Mouse (Mus musculus) limb, embryonic 11.5 days (tissue): ENCODE results near the gene Mrpl53. TPM values are rescaled to one million over a fixed set of nuclear protein-coding genes. Genes with fewer than 3 reads are reported as not detected.

Experiments
- ATAC-seq: fragments of 200-750 bp; cut with Nextera tagmentation; 2 replicates; pipeline ENCODE4 v1.8.0; 2017; ENCODE audit warnings: low read depth; ENCODE audit not compliant: insufficient number of reproducible peaks, low FRiP score, low TSS enrichment
- DNase-seq: peaks from one replicate; pipeline ENCODE4 v3.0.0-alpha.2; 2015; ENCODE audit warnings: low spot score
- H3K27ac ChIP-seq: fragments of 300-500 bp; sonication (generic); replicated peaks from 2 replicates; pipeline ENCODE4 v1.5.1; 2014; ENCODE audit warnings: low read depth, mild to moderate bottlenecking, low read length
- H3K27me3 ChIP-seq: fragments of 300-500 bp; sonication (generic); 2 replicates; pipeline ENCODE4 v1.6.1; 2014; ENCODE audit warnings: mild to moderate bottlenecking, low read length, mixed read lengths; ENCODE audit not compliant: control insufficient read depth, insufficient read depth
- H3K36me3 ChIP-seq: fragments of 300-500 bp; sonication (generic); 2 replicates; pipeline ENCODE4 v1.6.1; 2014; ENCODE audit warnings: mild to moderate bottlenecking, low read length, moderate library complexity, mixed read lengths; ENCODE audit not compliant: control insufficient read depth, insufficient read depth
- H3K4me1 ChIP-seq: fragments of 300-500 bp; sonication (generic); 2 replicates; pipeline ENCODE4 v1.6.1; 2014; ENCODE audit warnings: low read length, mixed read lengths; ENCODE audit not compliant: control insufficient read depth, insufficient read depth
- H3K4me2 ChIP-seq: fragments of 300-500 bp; sonication (generic); 2 replicates; pipeline ENCODE4 v1.6.1; 2014; ENCODE audit warnings: low read depth, mild to moderate bottlenecking, moderate library complexity; ENCODE audit not compliant: severe bottlenecking
- H3K4me3 ChIP-seq: fragments of 300-500 bp; sonication (generic); 2 replicates; pipeline ENCODE4 v1.5.1; 2014; ENCODE audit warnings: low read depth, low read length
- H3K9ac ChIP-seq: fragments of 300-500 bp; sonication (generic); 2 replicates; pipeline ENCODE4 v1.6.1; 2014; ENCODE audit warnings: mild to moderate bottlenecking, low read length
- H3K9me3 ChIP-seq: fragments of 300-500 bp; sonication (generic); 2 replicates; pipeline ENCODE4 v1.6.1; 2016; ENCODE audit warnings: low read length; ENCODE audit not compliant: control insufficient read depth
- WGBS: fragments of 180-500 bp; shearing (Covaris S2); extraction: QIAGEN DNeasy Blood & Tissue Kit; methylation state at CpG from one replicate; pipeline ENCODE4 v1.1.7; 2014; 5-methylcytosine and 5-hydroxymethylcytosine counted together
- polyA plus RNA-seq: library from polyadenylated mRNA; unstranded; fragments of >200 nt; fragmentation: Nextera tagmentation; extraction: Ambion mirVana; gene quantifications from 2 replicates; pipeline ENCODE4 v1.2.1, GENCODE M21; 2014

Mrpl53 gene
- polyA plus RNA-seq, 1 experiment from 2014 or later, result 141 TPM

GRCm38 (mm10) chr6:83121863-83122710 is 13.2 kb downstream of the Mrpl53 start:
- peaks cover 10% of the 10 kb centered on the region for H3K36me3 ChIP-seq
- peak; percentile 61 for DNase-seq
- H3K9me3 ChIP-seq, result no peaks in the 10 kb centered on the region
- H3K4me3 ChIP-seq, result peak overlapping the region; percentile 87
- peak overlapping the region; percentile 92 for H3K4me2 ChIP-seq
- peaks cover 27% of the 10 kb centered on the region for H3K4me1 ChIP-seq
- ATAC-seq, result no peak
- peak overlapping the region; percentile 97 for H3K27ac ChIP-seq
- peak overlapping the region; percentile 88 for H3K9ac ChIP-seq
- WGBS, result 1% methylated on average over 34 of the region's 52 CpGs
- H3K27me3 ChIP-seq, result no peaks in the 10 kb centered on the region

DNA sequence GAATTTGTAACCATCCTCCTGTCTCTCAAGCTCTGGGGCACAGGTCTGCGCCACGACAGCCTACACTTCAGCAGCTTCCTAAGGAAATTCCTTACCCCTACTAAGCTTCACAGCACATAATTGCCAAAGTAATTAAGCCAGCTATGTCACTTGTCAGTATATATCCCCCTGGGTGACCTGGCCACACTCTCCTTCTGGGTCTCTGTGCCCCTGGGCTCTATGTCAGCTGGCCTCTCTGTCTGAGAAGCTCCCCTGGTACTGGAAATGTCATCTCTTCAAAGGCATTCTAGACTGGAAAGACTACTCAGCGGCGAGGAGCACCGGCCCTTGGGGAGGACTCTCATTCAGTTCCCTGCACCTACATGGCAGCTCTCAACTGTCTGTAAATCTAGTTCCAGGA is 14.1 kb downstream of the Mrpl53 start:
- H3K9ac ChIP-seq, result peak overlapping the region; percentile 88
- H3K27me3 ChIP-seq, result no peaks in the 10 kb centered on the region
- no peak overlapping the region; the same call in 1 of the 2 replicates for H3K27ac ChIP-seq
- peaks cover 6% of the 10 kb centered on the region for H3K36me3 ChIP-seq
- H3K4me1 ChIP-seq, result peaks cover 27% of the 10 kb centered on the region
- H3K4me3 ChIP-seq, result peak overlapping the region; percentile 87
- H3K9me3 ChIP-seq, result no peaks in the 10 kb centered on the region
- peak overlapping the region; percentile 92 for H3K4me2 ChIP-seq
- ATAC-seq (no peak), DNase-seq (no peak)
- WGBS, result 85% methylated on average over 5 of the region's 5 CpGs

DNA sequence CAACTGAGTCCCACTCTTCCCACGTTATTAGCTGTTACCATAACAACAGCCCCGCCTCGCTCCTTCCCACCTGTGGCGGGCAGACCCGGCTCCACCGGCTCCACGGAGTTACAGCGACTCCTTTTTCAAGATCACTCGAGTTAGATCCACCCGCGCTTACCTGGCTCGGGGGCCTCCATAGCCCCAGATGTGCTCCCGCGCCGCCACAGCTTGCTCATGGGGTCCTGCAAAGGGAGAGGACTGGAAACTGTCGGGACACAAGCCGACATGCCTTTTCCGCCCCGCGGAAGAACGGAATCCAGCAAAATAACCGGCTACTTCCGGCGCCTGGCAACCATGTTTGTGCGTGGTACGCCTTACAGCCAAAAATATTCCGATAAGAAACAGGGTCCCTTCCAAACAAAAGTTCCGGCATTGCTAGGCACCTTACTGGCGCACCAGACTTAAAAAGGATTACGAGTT is 16.0 kb downstream of the Mrpl53 start:
- peak; percentile 94 for DNase-seq
- ATAC-seq, result no peak
- H3K27ac ChIP-seq, result peak overlapping the region; percentile 65; the same call in 1 of the 2 replicates

GRCm38 (mm10) chr6:83125331-83125730 is 16.5 kb downstream of the Mrpl53 start, which contains the start of gene Ino80b:
Ino80b (minus strand) TSS chr6:83125431.
- H3K27ac ChIP-seq, result peak within 1 kb of the TSS; percentile 65; the same call in 1 of the 2 replicates
- no peaks in the 10 kb centered on the region for H3K9me3 ChIP-seq
- H3K4me1 ChIP-seq, result peaks cover 20% of the 10 kb centered on the region
- WGBS, result 40% methylated on average over 5 of the region's 5 CpGs
- no peaks in the 10 kb centered on the region for H3K27me3 ChIP-seq
- ATAC-seq, result no peak
- no peak for DNase-seq
- peak within 1 kb of the TSS; percentile 73 for H3K9ac ChIP-seq
- H3K4me3 ChIP-seq, result peak within 1 kb of the TSS; percentile 64
- H3K4me2 ChIP-seq, result peak within 1 kb of the TSS; percentile 48
- no peaks in the 10 kb centered on the region; the same call in none of the 2 replicates for H3K36me3 ChIP-seq

More for the DNA sequence above, 16.0 kb downstream of the Mrpl53 start:
- Histone ChIP-seq H3K9ac (peak overlapping the region; percentile 73), H3K36me3 (no peaks in the 10 kb centered on the region; the same call in none of the 2 replicates), H3K4me3 (peak overlapping the region; percentile 64), H3K9me3 (no peaks in the 10 kb centered on the region), H3K4me1 (peaks cover 25% of the 10 kb centered on the region), H3K4me2 (peak overlapping the region; percentile 48), H3K27me3 (no peaks in the 10 kb centered on the region)
- 1% methylated on average over 30 of the region's 30 CpGs for WGBS

GRCm38 (mm10) chr6:83127419-83127818 is 18.6 kb downstream of the Mrpl53 start:
- no peak overlapping the region for H3K27ac ChIP-seq
- DNase-seq, result no peak
- no peak overlapping the region for H3K4me3 ChIP-seq
- ATAC-seq, result no peak
- no peaks in the 10 kb centered on the region for H3K9me3 ChIP-seq
- H3K4me1 ChIP-seq, result peaks cover 20% of the 10 kb centered on the region
- no peaks in the 10 kb centered on the region for H3K27me3 ChIP-seq
- WGBS, result 96% methylated on average over 5 of the region's 5 CpGs
- no peaks in the 10 kb centered on the region; the same call in 1 of the 2 replicates for H3K36me3 ChIP-seq
- H3K4me2 ChIP-seq, result no peak overlapping the region
- H3K9ac ChIP-seq, result no peak overlapping the region

GRCm38 (mm10) chr6:83131469-83132034 is 22.7 kb downstream of the Mrpl53 start:
- Histone ChIP-seq H3K27ac (no peak overlapping the region), H3K9me3 (no peaks in the 10 kb centered on the region), H3K36me3 (no peaks in the 10 kb centered on the region), H3K27me3 (no peaks in the 10 kb centered on the region), H3K9ac (no peak overlapping the region), H3K4me2 (no peak overlapping the region), H3K4me1 (peaks cover 8% of the 10 kb centered on the region), H3K4me3 (no peak overlapping the region)
- 87% methylated on average over 6 of the region's 6 CpGs for WGBS
- DNase-seq (no peak), ATAC-seq (no peak)

- Histone ChIP-seq H3K4me1 (peaks cover 8% of the 10 kb centered on the region), H3K9ac (no peak overlapping the region), H3K9me3 (no peaks in the 10 kb centered on the region), H3K36me3 (no peaks in the 10 kb centered on the region), H3K27me3 (no peaks in the 10 kb centered on the region), H3K27ac (no peak overlapping the region), H3K4me2 (no peak overlapping the region), H3K4me3 (no peak overlapping the region)
- 91% methylated on average over 9 of the region's 9 CpGs for WGBS
- no peak for ATAC-seq
- no peak for DNase-seq
Observed at GRCm38 (mm10) chr6:83132176-83132919, 23.5 kb downstream of the Mrpl53 start.

DNA sequence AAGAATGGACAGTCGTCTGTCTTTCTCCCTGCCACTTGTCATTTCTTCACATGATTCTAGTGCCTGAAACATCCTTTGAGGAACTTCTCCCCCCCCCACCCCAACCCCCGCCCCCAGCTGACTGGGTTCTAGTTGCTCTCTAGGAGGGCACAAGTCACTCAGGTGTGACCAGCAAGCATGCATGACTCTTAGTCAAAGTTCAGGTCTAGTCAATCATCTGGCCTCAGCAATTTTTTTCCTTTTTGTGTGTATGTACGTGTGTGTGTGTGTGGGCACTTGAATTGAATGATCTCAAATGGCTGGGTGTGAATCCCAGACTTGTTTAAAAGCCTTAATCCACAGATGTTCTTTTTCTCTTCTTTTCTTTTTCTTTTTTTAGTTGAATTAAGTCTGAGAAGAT is 25.4 kb downstream of the Mrpl53 start:
- Histone ChIP-seq H3K36me3 (no peaks in the 10 kb centered on the region), H3K4me1 (peaks cover 14% of the 10 kb centered on the region), H3K4me2 (no peak overlapping the region), H3K9me3 (no peaks in the 10 kb centered on the region), H3K4me3 (no peak overlapping the region), H3K27me3 (no peaks in the 10 kb centered on the region), H3K27ac (no peak overlapping the region), H3K9ac (no peak overlapping the region)
- DNase-seq (no peak), ATAC-seq (no peak)
- WGBS, result 84% methylated on average over 3 of the region's 3 CpGs
